In the genomic region with DNA sequence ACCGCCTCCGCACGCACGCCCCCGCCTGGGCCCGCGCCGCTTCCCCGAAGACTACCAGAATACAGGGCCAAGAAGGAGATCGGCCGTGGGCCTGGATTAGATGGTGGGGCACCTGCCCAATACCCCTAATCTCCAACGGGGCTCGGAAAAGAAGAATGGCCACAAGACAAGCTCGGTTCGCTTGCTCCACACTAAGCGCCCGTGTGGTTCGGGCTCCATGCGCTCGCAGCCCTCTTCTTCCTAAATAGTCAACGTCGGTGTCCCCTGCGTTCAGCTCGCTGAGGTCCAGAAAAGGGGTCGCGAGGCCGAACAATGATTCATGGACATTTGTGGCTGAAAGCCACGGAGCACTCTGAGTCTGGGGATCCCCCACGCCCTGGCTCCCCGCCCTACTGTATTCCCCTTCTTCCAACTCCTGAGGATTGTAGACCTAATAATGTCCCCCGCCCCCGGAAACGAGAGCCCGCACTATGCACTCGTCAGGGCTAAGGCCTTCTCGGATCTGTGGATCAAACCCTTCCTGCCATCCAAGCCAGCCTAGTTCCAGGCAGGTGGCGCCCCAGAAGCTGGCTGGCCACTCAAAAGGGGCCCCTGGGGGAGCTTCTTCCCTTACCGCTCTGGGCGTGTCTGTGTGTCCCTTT, we compare ENCODE assay signal across 8 mouse cellular contexts. TPM values are rescaled to one million over a fixed set of nuclear protein-coding genes. Genes with fewer than 3 reads are reported as not detected.
DNase-seq lines count a peak whose midpoint lies in the region; ATAC-seq and TF ChIP-seq lines count a peak whose summit lies in the region.

No protein-coding gene starts in this region.

- 0 out of 2 replicates have a peak, but pooled peaks have one; percentile 9 for ATAC-seq in forebrain, embryonic 13.5 days
- ATAC-seq in liver, embryonic 13.5 days (ENCODE audit: low read depth) = no peak

- TF ChIP-seq POLR2A in cerebellum, adult 2 months (IDR thresholded peaks at IDR 0.05; ENCODE audit: borderline replicate concordance, insufficient read depth, low read length) = no peak

- no peak for TF ChIP-seq CTCF in left cerebral cortex, adult 2 months (IDR thresholded peaks at IDR 0.05)
- TF ChIP-seq CTCF in cerebellum, adult 2 months (IDR thresholded peaks at IDR 0.05; ENCODE audit: borderline replicate concordance, insufficient read depth, low read depth, low read length) = no peak

- peak overlapping the region; percentile 100 for H3K4me2 ChIP-seq in forebrain, embryonic 13.5 days
- peak overlapping the region; percentile 63 for H3K4me2 ChIP-seq in liver, embryonic 13.5 days

- H3K9ac ChIP-seq in forebrain, embryonic 13.5 days = peak overlapping the region; percentile 82
- no peak overlapping the region for H3K9ac ChIP-seq in liver, embryonic 13.5 days

- H3K4me1 ChIP-seq in cerebellum, adult 2 months (ENCODE audit: control insufficient read depth, insufficient read depth, low read length) = peaks cover 16% of the 10 kb centered on the region
- H3K4me1 ChIP-seq in forebrain, embryonic 13.5 days = peaks cover 82% of the 10 kb centered on the region
- peaks cover 41% of the 10 kb centered on the region for H3K4me1 ChIP-seq in liver, embryonic 13.5 days (replicated peaks)

- under 1% methylated on average over 38 of the region's 39 CpGs for WGBS in cerebellum, adult 2 months
- WGBS in forebrain, embryonic 13.5 days = under 1% methylated on average over 39 of the region's 39 CpGs
- WGBS in liver, embryonic 13.5 days (ENCODE audit: insufficient replicate concordance) = 2% methylated on average over 38 of the region's 39 CpGs

- intact Hi-C loops in left cerebral cortex, adult 2 months (cut with DNase I) = loop anchor here (2.0 to 5.0 kb wide), 5 partner anchors 33 to 359 kb away; partner anchors contain the start of gene Rptor
- intact Hi-C loops in left cerebral cortex, postnatal 4 days (cut with DNase I) = no loop called here

- H3K27me3 ChIP-seq in cerebellum, adult 2 months (ENCODE audit: control insufficient read depth, insufficient read depth, low read length) = no peaks in the 10 kb centered on the region
- peaks cover 83% of the 10 kb centered on the region for H3K27me3 ChIP-seq in forebrain, embryonic 13.5 days
- H3K27me3 ChIP-seq in liver, embryonic 13.5 days = peaks cover 99% of the 10 kb centered on the region

- H3K9me3 ChIP-seq in forebrain, embryonic 13.5 days (replicated peaks) = no peaks in the 10 kb centered on the region
- no peaks in the 10 kb centered on the region for H3K9me3 ChIP-seq in liver, embryonic 13.5 days (replicated peaks)

- H3K4me3 ChIP-seq in left cerebral cortex, adult 2 months = peak overlapping the region; percentile 93
- peak overlapping the region; percentile 98 for H3K4me3 ChIP-seq in cerebellum, adult 2 months (replicated peaks; ENCODE audit: insufficient read depth, low read depth, low read length)
- peak overlapping the region; percentile 67 for H3K4me3 ChIP-seq in forebrain, embryonic 13.5 days
- H3K4me3 ChIP-seq in liver, embryonic 13.5 days (replicated peaks) = peak overlapping the region; percentile 50

- H3K36me3 ChIP-seq in forebrain, embryonic 13.5 days (ENCODE audit: poor library complexity, severe bottlenecking) = no peaks in the 10 kb centered on the region
- no peaks in the 10 kb centered on the region for H3K36me3 ChIP-seq in liver, embryonic 13.5 days

- DNase-seq in left cerebral cortex, adult 2 months (ENCODE audit: extremely low spot score in 1 of 2, low spot score in 2 of 2) = no peak
- no peak for DNase-seq in left cerebral cortex, postnatal 4 days
- peak; percentile 69 to 71 for DNase-seq in cerebellum, adult 2 months
- DNase-seq in liver, embryonic 13.5 days = no peak
- DNase-seq in MN1 (ENCODE audit: low spot score) = no peak
- DNase-seq in spleen, postnatal 36 days (ENCODE audit: low spot score in 2 of 2) = no peak
- DNase-seq in frontal cortex, postnatal 14 days (ENCODE audit: low spot score in 2 of 2) = no peak

- peak overlapping the region; percentile 89 for H3K27ac ChIP-seq in left cerebral cortex, adult 2 months
- H3K27ac ChIP-seq in cerebellum, adult 2 months (ENCODE audit: insufficient read depth, low read length) = peak overlapping the region; percentile 70
- no peak overlapping the region; the same call in 1 of the 2 replicates for H3K27ac ChIP-seq in forebrain, embryonic 13.5 days
- no peak overlapping the region for H3K27ac ChIP-seq in liver, embryonic 13.5 days

RNA-seq across cellular contexts. Expression of gene Nptx1, which starts 0.5 kb away (rescaled TPM):
- 100 to 1,000 TPM; 247 to 272 TPM for total RNA-seq in left cerebral cortex, adult 2 months (2021)
- 10 to 100 TPM; 15.7 to 19.7 TPM for total RNA-seq in left cerebral cortex, postnatal 4 days (2021)
- 200 and 249 TPM in 2 replicates for polyA plus RNA-seq in cerebellum, adult 2 months (2012; rRNA removed)
- 4.1 and 4.7 TPM in 2 replicates for polyA plus RNA-seq in forebrain, embryonic 13.5 days (2015; fragmentation: Nextera tagmentation; extraction: Ambion mirVana)
- polyA plus RNA-seq in liver, embryonic 13.5 days (2015; fragmentation: Nextera tagmentation; extraction: Ambion mirVana) = 0.05 TPM in 1 of 2 replicates, not detected in the other

RNA-seq across cellular contexts. Expression of gene Rptor, which starts 54.6 kb away (rescaled TPM):
- total RNA-seq in left cerebral cortex, adult 2 months (2021) = 10 to 100 TPM; 64.2 to 70.0 TPM
- total RNA-seq in left cerebral cortex, postnatal 4 days (2021) = 10 to 100 TPM; 57.1 to 58.0 TPM
- polyA plus RNA-seq in cerebellum, adult 2 months (2012; rRNA removed) = 43.6 and 45.0 TPM in 2 replicates
- 9.2 and 10.2 TPM in 2 replicates for polyA plus RNA-seq in forebrain, embryonic 13.5 days (2015; fragmentation: Nextera tagmentation; extraction: Ambion mirVana)
- polyA plus RNA-seq in liver, embryonic 13.5 days (2015; fragmentation: Nextera tagmentation; extraction: Ambion mirVana) = 4.9 and 5.1 TPM in 2 replicates

RNA-seq across cellular contexts. Expression of gene Endov, which starts 56.9 kb away (rescaled TPM):
- total RNA-seq in left cerebral cortex, adult 2 months (2021) = 10 to 100 TPM; 31.3 to 35.3 TPM
- total RNA-seq in left cerebral cortex, postnatal 4 days (2021) = 10 to 100 TPM; 28.8 to 29.1 TPM
- 15.4 and 16.4 TPM in 2 replicates for polyA plus RNA-seq in cerebellum, adult 2 months (2012; rRNA removed)
- polyA plus RNA-seq in forebrain, embryonic 13.5 days (2015; fragmentation: Nextera tagmentation; extraction: Ambion mirVana) = 18.7 TPM in 2 replicates
- 7.6 and 7.9 TPM in 2 replicates for polyA plus RNA-seq in liver, embryonic 13.5 days (2015; fragmentation: Nextera tagmentation; extraction: Ambion mirVana)

Comparison
In these comparisons a context has a peak if more than half of its experiments do, and no peak if none do; other contexts are left out.
1. DNase-seq: peak in cerebellum, adult 2 months (2 of 2); none in left cerebral cortex, adult 2 months (0 of 2), left cerebral cortex, postnatal 4 days (single experiment), liver, embryonic 13.5 days (single experiment), MN1 (single experiment), spleen, postnatal 36 days (0 of 2) and frontal cortex, postnatal 14 days (0 of 2).
2. H3K27ac ChIP-seq: peak in left cerebral cortex, adult 2 months (single experiment) and cerebellum, adult 2 months (single experiment); none in forebrain, embryonic 13.5 days (single experiment) and liver, embryonic 13.5 days (single experiment).
3. RNA of gene Nptx1, which starts 0.5 kb away (polyA plus RNA-seq): 200 to 249 TPM in cerebellum, adult 2 months; 4.1 to 4.7 TPM in forebrain, embryonic 13.5 days and 0.05 TPM in liver, embryonic 13.5 days; every median in the first group is over 10 times any median in the second.
4. Peak in every context shown above with its lines, with median percentiles within 50 percentile points of each other: H3K4me3 ChIP-seq.